Comparison of ENCODE assay signal across 8 mouse cellular contexts in genomic region chr3:127633080-127634032, GRCm38 (mm10). TPM values are rescaled to one million over a fixed set of nuclear protein-coding genes. Genes with fewer than 3 reads are reported as not detected.
DNase-seq lines count a peak whose midpoint lies in the region; ATAC-seq lines count a peak whose summit lies in the region.

TSS of gene Neurog2 (plus strand) at chr3:127633135.

- H3K9ac ChIP-seq in liver, embryonic 12.5 days = no peak within 1 kb of the TSS

- H3K4me2 ChIP-seq in liver, embryonic 12.5 days = peak within 1 kb of the TSS; percentile 62

- no peaks in the 10 kb centered on the region for H3K36me3 ChIP-seq in hindbrain, embryonic 10.5 days
- H3K36me3 ChIP-seq in liver, embryonic 12.5 days = no peaks in the 10 kb centered on the region

- H3K4me3 ChIP-seq in hindbrain, embryonic 10.5 days = peak within 1 kb of the TSS; percentile 62
- peak within 1 kb of the TSS; percentile 36 for H3K4me3 ChIP-seq in liver, embryonic 12.5 days

- DNase-seq in heart, adult 11 months = peak; percentile 89
- DNase-seq in heart, adult 9 months (ENCODE audit: low spot score in 2 of 2) = no peak
- DNase-seq in cerebellum, postnatal 14 days = peak; percentile 39 to 56
- peak; percentile 70 for DNase-seq in hindbrain, embryonic 10.5 days (ENCODE audit: low spot score)
- DNase-seq in retina, postnatal 1 day = peak; percentile 72
- DNase-seq in natural killer cell, adult 2 months (ENCODE audit: low spot score in 2 of 2) = no peak

- peaks cover 64% of the 10 kb centered on the region for H3K4me1 ChIP-seq in hindbrain, embryonic 10.5 days (replicated peaks)
- H3K4me1 ChIP-seq in liver, embryonic 12.5 days = peaks cover 25% of the 10 kb centered on the region

- peak; percentile 28 for ATAC-seq in CD4-positive, CD25-positive, alpha-beta regulatory T cell, adult 4 months
- ATAC-seq in liver, embryonic 12.5 days = peak; percentile 44

- H3K27me3 ChIP-seq in hindbrain, embryonic 10.5 days (ENCODE audit: insufficient read depth, poor library complexity, severe bottlenecking) = peaks cover 100% of the 10 kb centered on the region
- peaks cover 95% of the 10 kb centered on the region for H3K27me3 ChIP-seq in liver, embryonic 12.5 days (replicated peaks)

- under 1% methylated on average over 92 of the region's 92 CpGs for WGBS in hindbrain, embryonic 10.5 days
- WGBS in liver, embryonic 12.5 days (ENCODE audit: insufficient replicate concordance) = 2% methylated on average over 91 of the region's 92 CpGs

- H3K27ac ChIP-seq in hindbrain, embryonic 10.5 days = peak within 1 kb of the TSS; percentile 87
- no peak within 1 kb of the TSS for H3K27ac ChIP-seq in liver, embryonic 12.5 days

- H3K9me3 ChIP-seq in hindbrain, embryonic 10.5 days = no peaks in the 10 kb centered on the region
- no peaks in the 10 kb centered on the region for H3K9me3 ChIP-seq in liver, embryonic 12.5 days (replicated peaks)

RNA-seq across cellular contexts. Expression of gene Neurog2, which starts in this region (rescaled TPM):
- not detected for polyA plus RNA-seq in CD4-positive, CD25-positive, alpha-beta regulatory T cell, adult 4 months (2017; shearing (Covaris generic))
- polyA plus RNA-seq in hindbrain, embryonic 10.5 days (2016; fragmentation: Nextera tagmentation; extraction: Ambion mirVana) = 19.9 and 50.0 TPM in 2 replicates
- polyA plus RNA-seq in liver, embryonic 12.5 days (2016; fragmentation: Nextera tagmentation; extraction: Ambion mirVana) = not detected in 2 replicates

Comparison
In these comparisons a context has a peak if more than half of its experiments do, and no peak if none do; other contexts are left out.
1. RNA of gene Neurog2 (polyA plus RNA-seq): 19.9 to 50.0 TPM in hindbrain, embryonic 10.5 days; not detected in CD4-positive, CD25-positive, alpha-beta regulatory T cell, adult 4 months and not detected in liver, embryonic 12.5 days; every median in the first group is over 10 times any median in the second.
2. DNase-seq: peak in heart, adult 11 months (single experiment), cerebellum, postnatal 14 days (2 of 2), hindbrain, embryonic 10.5 days (single experiment) and retina, postnatal 1 day (single experiment); none in heart, adult 9 months (0 of 2) and natural killer cell, adult 2 months (0 of 2).
3. Peak in ATAC-seq in CD4-positive, CD25-positive, alpha-beta regulatory T cell, adult 4 months; RNA of the gene not detected or under 1 TPM.
4. Peak in ATAC-seq, H3K4me3 ChIP-seq and H3K4me2 ChIP-seq in liver, embryonic 12.5 days; RNA of the gene not detected or under 1 TPM.